Mouse (Mus musculus) c-Kit-negative CD71-positive TER-119-positive erythroid progenitor cells, embryonic 14.5 days (primary cell): ENCODE measurements around the gene Chpf.

ENCODE experiments used
- DNase-seq: peaks from one replicate; pipeline ENCODE4 v3.0.0-alpha.2; 2013; ENCODE audit warnings: low read depth, low spot score

Gene Chpf

GRCm38 (mm10) chr1:75442171-75442570 lies 36.9 kb downstream of the Chpf start:
- DNase-seq = no peak

GRCm38 (mm10) chr1:75441471-75441996 lies 37.6 kb downstream of the Chpf start:
- no peak for DNase-seq

- DNase-seq = no peak
Measured at GRCm38 (mm10) chr1:75440661-75441060, 38.4 kb downstream of the Chpf start.

GRCm38 (mm10) chr1:75438782-75439181 lies 40.3 kb downstream of the Chpf start:
- no peak for DNase-seq

- DNase-seq = peak; percentile 26
Measured at GRCm38 (mm10) chr1:75435475-75436328, 43.4 kb downstream of the Chpf start, which contains the start of gene Gmppa. Gmppa (plus strand) TSS chr1:75435930.

- DNase-seq = no peak
Measured at GRCm38 (mm10) chr1:75425796-75426471, 53.2 kb downstream of the Chpf start.
